Mouse (Mus musculus): ENCODE data around the gene Postn.

Postn gene

GRCm38 (mm10) chr3:54360897-54361296, at the start of gene Postn:
TSS of gene Postn (plus strand) at chr3:54361109.
- DNase-seq (ENCODE audit: low spot score), result no peak

GRCm38 (mm10) chr3:54314055-54314454, 46.9 kb upstream of the Postn start:
- no peak for DNase-seq (ENCODE audit: low spot score)

DNA sequence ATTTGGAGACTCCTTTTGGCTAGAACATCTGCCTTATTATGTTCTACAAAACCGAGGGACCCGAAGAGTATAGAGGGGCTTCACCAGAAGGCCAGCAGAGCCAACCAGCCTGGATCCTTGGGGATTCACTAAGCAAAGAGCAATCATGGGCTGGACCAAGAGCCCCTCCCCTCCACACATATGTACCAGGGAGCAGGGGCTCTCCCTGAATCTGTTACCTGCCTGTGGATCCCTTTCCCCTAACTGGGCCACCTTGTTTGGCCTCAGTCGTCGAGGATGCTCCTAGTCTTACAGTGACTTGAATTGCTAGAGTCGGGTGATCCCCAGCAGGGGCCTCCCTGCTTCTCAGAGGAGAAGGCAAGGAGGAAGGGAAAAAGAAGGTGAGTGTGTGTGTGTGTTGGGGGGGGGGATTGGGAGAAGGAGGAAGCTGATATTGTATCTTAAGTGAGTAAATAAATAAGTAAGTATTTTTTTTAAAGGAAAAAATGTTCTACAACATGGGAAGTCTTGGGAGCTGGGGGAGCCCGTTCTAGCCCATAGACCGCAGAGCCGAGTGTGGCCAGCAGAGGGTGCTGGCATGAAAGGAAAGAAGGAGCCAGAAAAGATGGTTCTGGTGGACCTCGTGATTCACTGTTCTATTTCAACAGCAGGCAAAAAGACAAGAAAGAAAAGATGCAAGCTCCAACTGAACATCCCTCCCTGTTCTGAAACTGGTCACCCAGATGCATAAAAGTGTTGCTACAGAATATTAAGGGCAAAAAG, 7.8 kb upstream of the Postn start:
- peak; percentile 3 for DNase-seq (ENCODE audit: low spot score)

GRCm38 (mm10) chr3:54357561-54357960, 3.3 kb upstream of the Postn start:
- DNase-seq (ENCODE audit: low spot score), result no peak

DNA sequence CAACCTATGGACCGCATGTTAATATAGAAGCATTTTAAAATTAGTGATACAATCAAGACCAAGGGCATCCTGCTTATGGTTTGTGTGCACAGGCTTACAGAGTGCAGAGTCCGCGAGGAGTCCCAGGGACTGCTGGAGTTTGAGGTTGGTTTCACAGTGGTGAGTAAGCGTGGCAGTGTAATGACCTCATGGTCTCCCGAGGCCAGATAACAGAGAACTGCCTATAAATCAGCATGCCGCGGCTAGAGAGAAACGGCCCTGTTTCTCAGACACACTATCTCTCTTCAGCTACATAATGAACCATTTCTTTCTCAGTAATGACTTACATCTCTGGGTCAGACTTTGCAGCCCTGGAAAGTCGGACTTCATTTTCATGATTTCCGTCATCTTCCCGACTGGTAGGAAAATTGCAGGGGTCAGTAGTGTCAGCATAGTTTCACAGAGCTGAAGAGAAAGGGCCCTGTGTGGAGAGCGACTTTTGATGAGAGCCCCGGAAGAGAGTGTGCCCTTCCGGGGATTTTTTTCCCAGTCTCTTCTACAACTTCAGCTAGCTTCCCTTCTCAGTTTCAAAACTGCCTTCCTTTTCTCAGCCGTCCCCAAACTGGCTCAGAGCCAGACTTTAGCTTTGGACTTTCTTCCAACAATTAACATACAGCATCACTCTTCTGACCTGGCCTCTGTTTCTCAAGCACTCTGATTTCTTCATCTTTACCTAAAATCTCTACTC, 2.3 kb upstream of the Postn start:
- DNase-seq (ENCODE audit: low spot score), result no peak

DNA sequence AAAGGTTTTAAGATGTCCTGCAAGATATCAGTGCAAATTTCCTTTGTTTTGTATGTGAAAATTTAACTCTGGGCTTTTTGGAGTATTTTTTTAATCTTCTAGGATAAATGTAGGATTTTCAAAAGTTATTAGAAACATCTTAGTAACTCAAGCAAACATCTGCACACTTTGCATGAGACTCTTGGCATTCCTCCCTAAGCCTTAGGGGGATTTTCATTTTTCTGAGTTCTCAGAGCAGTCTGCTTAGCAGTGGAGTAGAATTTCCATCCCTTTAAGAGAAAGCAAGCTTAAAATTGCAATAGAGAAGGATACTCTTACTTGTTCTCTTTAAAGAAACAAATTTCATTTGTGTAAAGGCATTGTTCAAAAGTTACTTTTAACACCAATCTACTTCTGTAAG, 747 bp downstream of the Postn start:
- DNase-seq (ENCODE audit: low spot score), result no peak

- DNase-seq (ENCODE audit: low spot score), result no peak
Measured at GRCm38 (mm10) chr3:54371015-54371414, 10.1 kb downstream of the Postn start.

DNA sequence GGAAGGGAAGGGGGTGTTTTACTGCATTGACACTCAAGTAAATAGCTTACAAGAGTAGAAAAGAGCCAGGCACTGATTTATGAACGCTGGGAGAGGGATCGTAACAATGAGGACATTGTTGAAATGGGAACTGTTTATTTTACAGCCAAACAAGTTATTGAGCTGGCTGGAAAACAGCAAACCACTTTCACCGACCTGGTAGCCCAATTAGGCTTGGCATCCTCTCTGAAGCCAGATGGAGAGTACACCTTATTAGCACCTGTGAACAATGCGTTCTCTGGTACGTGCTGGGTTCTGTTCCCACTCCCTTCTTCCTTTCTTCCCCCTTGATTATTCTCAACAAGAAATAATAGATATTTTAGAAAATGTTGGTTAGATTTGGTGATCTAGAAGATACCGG, 11.7 kb downstream of the Postn start:
- no peak for DNase-seq (ENCODE audit: low spot score)

- DNase-seq (ENCODE audit: low spot score), result no peak
Measured at GRCm38 (mm10) chr3:54376014-54376413, 15.1 kb downstream of the Postn start.

DNA sequence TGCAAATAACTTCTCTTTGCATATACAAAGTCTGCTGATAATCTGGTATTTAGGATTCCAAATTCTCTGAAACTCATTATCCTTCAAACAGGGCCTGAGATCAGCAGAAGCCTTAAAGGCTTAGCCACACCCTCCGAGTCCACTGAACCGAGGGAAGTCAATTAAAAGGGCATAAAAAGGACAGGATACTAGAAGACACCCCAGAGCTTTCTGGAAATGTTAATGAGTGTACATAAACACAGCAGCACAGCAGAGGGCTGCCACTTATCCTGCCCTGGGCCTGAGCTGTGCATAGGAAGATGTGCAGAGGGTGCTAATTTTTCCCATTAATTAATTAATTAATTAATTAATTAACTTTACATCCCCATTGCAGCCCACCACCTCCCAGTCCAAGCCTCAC, 16.7 kb downstream of the Postn start:
- no peak for DNase-seq (ENCODE audit: low spot score)

- no peak for DNase-seq (ENCODE audit: low spot score)
Measured at GRCm38 (mm10) chr3:54378135-54378534, 17.2 kb downstream of the Postn start.

- no peak for DNase-seq (ENCODE audit: low spot score)
Measured at GRCm38 (mm10) chr3:54379981-54380380, 19.1 kb downstream of the Postn start.

- no peak for DNase-seq (ENCODE audit: low spot score)
Measured at GRCm38 (mm10) chr3:54399321-54399720, 38.4 kb downstream of the Postn start.

- DNase-seq (ENCODE audit: low spot score), result no peak
Measured at GRCm38 (mm10) chr3:54399911-54400310, 39.0 kb downstream of the Postn start.

GRCm38 (mm10) chr3:54400617-54401016, 39.7 kb downstream of the Postn start:
- DNase-seq (ENCODE audit: low spot score), result no peak

DNA sequence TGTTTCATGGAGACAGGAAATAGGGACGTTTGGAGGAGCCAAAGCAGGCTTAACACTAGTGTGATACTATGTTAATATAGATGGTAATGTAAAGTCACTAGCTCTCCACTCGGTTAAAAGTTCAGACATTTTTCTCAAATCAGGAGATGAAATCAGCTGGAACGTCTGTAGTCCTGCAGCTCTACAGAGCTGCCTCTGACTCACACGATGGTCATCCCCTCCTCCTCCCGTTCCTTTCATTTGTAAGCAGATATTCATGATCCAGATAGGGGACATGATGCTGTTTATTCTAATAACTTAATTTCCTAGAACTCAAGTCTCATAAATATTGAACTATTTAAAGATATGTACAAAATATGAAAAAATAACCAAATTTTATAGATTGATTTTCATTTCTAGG, 40.8 kb downstream of the Postn start:
- no peak for DNase-seq (ENCODE audit: low spot score)

GRCm38 (mm10) chr3:54403791-54404190, 42.9 kb downstream of the Postn start:
- DNase-seq (ENCODE audit: low spot score), result no peak

GRCm38 (mm10) chr3:54406567-54406966, 45.7 kb downstream of the Postn start:
- no peak for DNase-seq (ENCODE audit: low spot score)

GRCm38 (mm10) chr3:54411052-54411451, 50.1 kb downstream of the Postn start:
- DNase-seq (ENCODE audit: low spot score), result no peak

- no peak for DNase-seq (ENCODE audit: low spot score)
Measured at GRCm38 (mm10) chr3:54412885-54413583, 52.1 kb downstream of the Postn start.

- DNase-seq (ENCODE audit: low spot score), result no peak
Measured at GRCm38 (mm10) chr3:54413584-54413897, 52.6 kb downstream of the Postn start.

DNA sequence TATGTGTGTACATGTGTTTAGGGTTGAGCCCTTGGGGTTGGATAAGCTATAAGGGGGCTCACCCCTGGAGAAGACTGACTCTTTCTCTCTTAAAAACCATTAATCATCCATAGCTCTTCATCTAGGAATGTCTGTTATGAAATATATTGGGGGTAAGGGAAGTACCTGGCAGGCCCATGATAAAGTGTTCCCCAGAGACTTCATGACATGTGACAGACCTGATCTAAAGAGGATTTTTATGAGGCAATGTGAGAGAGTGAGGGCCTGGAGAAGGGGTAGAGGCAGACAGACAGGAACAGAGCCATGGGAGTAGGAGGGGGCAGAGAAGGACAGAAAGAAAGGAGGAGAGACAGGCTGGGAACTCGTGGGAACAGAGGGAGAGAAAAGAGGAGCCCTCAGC, 53.5 kb downstream of the Postn start:
- DNase-seq (ENCODE audit: low spot score), result no peak

GRCm38 (mm10) chr3:54417833-54418386, 57.0 kb downstream of the Postn start:
- DNase-seq (ENCODE audit: low spot score), result no peak
